Mouse (Mus musculus) mouse embryonic stem cell (cell line): ENCODE measurements around the gene 4933427D14Rik.

ENCODE experiments used
- in situ Hi-C, 2 experiments: fragments of 300-500 bp; cut with MboI; formaldehyde crosslinking; loops; 1 replicate in 1 of 2; 3 replicates in 1 of 2; pipeline ENCODE4 v1.14.3; 2019 to 2020; ENCODE audit warnings: low sequenced_read_pairs in 2 of 2, low pct_unique_long_range_greater_than_20kb in 1 of 2, mixed read lengths in 1 of 2; ENCODE audit not compliant: unreplicated experiment in 1 of 2

The 4933427D14Rik gene

DNA sequence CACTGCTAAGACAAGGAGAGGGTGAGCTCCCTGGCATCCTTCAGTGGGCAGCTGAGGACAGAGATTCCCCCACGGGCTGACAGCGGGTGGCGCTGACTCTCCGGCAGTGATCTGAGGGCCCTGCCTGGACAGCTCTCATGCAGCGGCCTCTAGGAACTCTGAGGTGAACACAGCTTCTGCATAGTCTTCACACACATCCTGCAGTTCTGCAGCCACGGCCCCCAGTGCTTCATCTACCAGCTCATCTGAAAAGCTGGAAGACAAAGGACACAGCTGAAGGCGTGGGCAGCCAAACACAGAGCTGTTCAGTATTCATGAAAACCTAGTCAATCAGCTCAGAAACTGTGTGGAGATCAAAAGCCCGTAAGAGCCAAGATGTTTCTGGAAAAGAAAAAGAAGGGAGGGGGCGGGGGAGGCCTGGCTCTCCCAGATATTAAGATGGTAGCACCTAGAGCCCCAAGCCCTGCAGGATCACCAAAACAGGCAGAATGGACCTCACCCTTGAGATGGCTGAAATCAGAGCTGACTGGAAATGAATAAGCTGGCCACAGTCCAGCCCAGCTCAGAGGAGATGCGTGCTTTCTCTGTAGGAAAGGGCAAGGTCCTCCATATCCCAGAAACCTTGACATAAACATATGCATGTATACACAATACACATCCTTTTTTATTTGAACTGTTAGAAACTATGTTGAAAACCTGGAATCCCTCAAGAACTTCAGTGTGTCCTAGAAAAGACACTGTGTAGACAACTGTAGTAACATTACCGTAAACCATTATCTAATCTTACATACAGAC is 51.9 kb downstream of the 4933427D14Rik start:
- in situ Hi-C loops, result no loop called here

- in situ Hi-C loops, result no loop called here
Observed at GRCm38 (mm10) chr11:72153122-72153862, 54.0 kb downstream of the 4933427D14Rik start.

- in situ Hi-C loops, result no loop called here
Observed at GRCm38 (mm10) chr11:72151120-72151519, 56.1 kb downstream of the 4933427D14Rik start.

DNA sequence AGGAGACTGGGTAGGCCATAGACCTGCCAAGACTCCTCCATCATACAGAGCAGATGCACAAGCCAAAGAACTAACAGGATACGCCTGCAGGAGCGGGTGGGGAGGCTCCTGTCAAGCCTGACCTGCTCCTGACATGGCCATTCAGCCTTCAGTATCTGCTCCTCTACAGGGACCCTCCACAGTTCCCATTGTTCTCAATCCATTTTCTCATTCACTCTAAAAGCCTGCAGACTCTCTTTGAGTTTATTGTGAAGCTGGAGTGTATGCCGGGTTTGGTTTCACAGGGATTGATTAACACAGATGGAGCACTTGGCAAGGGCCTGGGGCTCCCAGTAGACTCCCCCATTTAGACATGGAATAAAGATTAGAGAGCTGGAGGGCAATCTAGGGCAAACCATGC is 59.3 kb downstream of the 4933427D14Rik start:
- in situ Hi-C loops, result no loop called here

- in situ Hi-C loops, result no loop called here
Observed at GRCm38 (mm10) chr11:72145877-72146248, 61.4 kb downstream of the 4933427D14Rik start.

DNA sequence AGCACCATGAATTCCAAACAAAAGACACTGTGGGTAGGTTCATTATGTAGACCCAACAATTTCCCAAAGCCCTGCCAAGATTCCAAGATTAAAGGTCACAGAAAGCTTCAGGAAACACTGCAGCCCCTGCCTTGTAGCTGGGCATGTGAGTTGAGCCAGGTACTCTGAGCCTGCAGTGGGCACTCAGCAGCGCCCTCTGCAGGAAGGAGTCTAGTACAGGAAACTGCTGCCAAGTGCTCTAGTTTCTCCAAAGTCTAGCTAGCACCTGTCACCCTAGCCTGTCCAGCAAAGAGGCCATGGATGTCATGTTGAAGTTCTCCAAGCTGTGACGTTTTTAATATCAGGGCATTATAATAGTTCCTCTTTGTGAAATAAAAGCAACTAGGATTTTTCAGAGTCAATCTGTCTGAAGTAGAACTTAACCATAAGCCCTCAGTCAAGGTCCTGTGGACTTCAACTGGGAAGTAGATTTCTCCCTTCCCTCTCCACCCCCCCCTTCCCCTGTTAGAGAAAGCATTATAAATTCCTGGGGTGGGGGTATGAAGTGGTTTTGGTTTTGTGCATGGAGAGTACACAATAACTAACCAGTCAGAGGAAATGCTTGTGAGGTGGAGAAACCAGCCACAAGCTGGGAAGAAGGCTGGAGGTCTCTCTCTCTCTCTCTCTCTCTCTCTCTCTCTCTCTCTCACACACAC is 61.9 kb downstream of the 4933427D14Rik start:
- in situ Hi-C loops, result no loop called here

DNA sequence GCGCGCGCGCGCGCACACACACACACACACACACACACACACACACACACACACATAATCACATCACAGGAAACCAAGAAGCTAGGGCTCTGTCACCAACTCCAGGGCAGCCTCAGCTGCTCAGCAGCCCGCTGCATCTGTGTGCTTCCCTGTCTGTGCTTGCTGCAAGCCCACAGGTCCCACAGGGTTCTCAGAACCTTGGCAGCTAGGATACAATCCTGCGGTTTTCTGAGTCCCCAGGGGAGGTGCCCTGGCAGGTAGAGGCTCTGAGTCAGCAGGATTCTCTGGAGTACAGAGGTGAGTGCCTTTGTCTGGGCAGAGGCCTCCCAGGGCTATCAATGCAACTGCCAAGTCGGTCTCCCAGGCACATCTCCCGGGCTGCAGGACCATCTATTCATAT is 64.4 kb downstream of the 4933427D14Rik start:
- in situ Hi-C loops, result no loop called here

DNA sequence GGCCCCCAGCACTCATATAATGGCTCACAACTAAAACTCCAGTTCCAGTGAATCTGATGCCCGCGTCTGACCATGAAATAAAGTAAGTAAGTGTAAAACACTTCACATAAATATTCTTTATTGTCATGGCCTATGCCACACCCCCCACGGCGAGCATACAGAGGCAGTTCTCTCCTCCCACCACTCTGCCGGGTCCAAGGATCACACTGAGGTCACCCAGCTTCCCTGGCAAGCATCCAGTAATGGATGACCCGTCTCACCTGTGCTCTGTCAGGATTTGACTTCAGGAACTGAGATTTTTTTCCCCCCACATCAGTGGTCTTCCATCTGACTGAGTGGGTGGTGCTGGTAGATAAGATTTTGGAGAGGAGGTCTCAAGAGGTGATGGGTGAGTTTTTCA is 67.1 kb downstream of the 4933427D14Rik start:
- in situ Hi-C loops, result no loop called here

GRCm38 (mm10) chr11:72136231-72136982 is 70.9 kb downstream of the 4933427D14Rik start:
- in situ Hi-C loops, result no loop called here

DNA sequence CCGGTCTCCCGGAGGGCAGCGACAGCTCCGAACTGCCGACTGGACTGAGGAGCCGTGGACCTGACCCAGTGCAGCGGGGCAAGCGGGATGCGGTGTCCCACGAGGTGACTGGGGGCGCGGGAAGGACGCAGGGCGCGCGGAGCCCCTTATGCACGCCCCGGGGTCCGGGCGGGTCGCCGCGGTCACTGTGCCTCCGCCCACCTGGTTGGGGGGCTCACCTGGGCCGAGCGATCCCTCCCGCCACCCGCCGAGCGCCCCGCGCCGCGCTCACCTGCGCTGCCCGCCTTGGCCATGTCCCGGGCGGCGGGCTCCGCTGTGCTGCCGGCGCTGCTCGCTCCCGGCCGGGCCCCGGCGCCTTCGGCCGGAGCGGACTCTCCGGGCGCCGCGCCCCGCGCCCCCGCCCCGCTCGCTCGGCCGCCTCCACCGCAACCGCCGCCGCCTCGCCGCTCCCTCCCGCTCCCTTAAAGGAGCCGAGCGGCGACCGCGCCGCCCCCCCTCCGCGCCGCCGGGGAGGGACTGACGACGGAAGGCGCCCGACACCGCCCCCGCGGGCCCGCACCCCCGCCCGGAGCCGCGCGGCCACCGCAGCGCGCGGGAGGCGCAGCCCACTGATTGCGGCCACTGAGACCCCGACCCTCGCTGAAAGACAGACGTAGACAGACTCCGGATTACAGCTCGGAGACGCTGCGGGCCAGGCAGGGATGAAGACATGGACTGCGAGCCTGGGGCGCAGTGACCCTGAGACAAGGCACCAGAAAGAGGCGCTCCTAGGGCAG is 71.7 kb downstream of the 4933427D14Rik start, which contains the start of gene Pitpnm3:
TSS of gene Pitpnm3 (minus strand) at position 396 of the 776 bp plus-strand sequence.
- in situ Hi-C loops, result no loop called here

- in situ Hi-C loops, result no loop called here
Observed at GRCm38 (mm10) chr11:72134536-72135382, 72.5 kb downstream of the 4933427D14Rik start.

DNA sequence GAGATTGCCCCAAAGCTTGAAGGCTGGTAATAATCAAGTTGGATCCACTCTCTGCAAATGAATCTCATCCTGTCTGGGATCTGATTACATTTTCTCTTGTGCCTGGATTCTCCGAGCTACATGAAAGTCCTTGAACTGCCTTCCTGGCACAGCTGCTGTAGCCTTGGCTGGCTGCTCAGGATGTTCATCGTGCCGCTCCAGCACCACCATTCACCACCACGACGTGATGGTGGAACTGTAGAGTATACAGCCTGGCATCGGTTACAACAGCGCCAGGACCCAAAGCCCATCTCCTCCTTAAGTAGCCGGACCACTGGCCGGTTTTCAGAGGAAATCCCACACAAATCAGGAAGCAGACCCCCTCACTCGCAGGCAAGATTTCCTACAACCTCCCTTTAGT is 74.2 kb downstream of the 4933427D14Rik start:
- in situ Hi-C loops, result no loop called here

DNA sequence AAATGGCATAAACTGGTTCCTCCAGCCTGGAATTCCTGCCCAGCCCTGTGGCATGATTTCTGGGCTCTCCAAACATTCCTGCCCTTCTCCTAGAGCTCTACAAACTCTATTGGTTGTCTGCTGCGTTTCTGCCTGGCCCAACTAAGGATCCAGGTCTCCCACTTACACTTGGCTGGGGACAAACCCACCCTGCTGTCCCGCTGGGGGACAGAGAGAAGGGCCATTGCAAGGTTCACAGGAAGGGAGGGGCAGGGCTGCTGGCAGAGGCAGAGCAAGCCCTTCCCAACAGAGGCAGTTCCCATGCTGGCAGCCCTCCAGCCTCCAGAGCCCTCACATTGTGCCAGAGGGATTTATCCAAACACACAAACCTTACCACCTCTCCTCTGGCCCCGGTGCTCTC is 75.0 kb downstream of the 4933427D14Rik start:
- in situ Hi-C loops, result no loop called here

DNA sequence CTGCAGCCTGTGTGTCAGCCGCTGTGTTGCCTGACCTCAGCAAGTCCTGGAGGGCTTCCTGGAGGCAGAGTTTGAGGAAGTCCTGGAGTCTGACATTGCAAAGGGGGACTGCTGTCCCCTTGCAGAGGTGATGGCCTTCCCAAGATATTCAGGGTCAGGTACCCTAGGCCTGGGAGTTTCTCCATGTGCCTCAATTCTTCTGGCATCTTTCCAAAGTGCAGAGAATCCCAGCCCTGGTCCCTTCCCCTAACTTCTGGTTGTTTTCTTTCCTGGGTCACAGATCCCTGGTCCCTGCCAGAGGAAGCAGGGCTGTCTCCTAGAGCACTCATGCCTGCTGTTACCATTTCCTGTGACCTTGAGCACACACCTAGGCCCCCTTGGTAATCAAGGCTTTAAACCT is 75.6 kb downstream of the 4933427D14Rik start:
- in situ Hi-C loops, result no loop called here

DNA sequence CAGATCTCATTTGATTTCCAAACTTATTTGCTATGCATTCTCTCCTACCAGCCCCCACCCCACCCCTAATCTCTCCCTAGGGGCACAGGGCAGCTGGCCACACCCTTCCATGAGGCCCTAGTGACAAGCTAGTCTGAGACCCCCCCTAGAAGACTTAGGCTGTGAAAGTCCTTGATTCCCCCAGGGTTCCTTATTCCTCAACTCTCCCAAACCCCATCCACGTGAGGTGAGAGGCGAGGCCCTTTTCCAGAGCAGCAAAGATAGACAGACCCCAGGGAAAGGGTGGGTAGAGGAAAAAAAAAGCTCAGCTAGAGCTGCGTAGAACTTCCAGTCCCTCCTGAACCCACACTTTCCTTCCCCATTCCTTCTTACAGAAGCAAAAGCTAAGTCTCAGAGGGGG is 76.4 kb downstream of the 4933427D14Rik start:
- in situ Hi-C loops, result no loop called here

GRCm38 (mm10) chr11:72130472-72130871 is 76.8 kb downstream of the 4933427D14Rik start:
- in situ Hi-C loops, result no loop called here

GRCm38 (mm10) chr11:72130021-72130420 is 77.2 kb downstream of the 4933427D14Rik start:
- in situ Hi-C loops, result no loop called here
